Mouse (Mus musculus) heart, embryonic 14.5 days (tissue): ENCODE measurements around the gene Epb41l1. TPM values are rescaled to one million over a fixed set of nuclear protein-coding genes. Genes with fewer than 3 reads are reported as not detected.

Experiments
- ATAC-seq: fragments of 200-750 bp; cut with Nextera tagmentation; 2 replicates; pipeline ENCODE4 v1.8.0; 2017; ENCODE audit warnings: low read depth, moderate TSS enrichment; ENCODE audit not compliant: insufficient number of reproducible peaks, insufficient read depth, low FRiP score
- H3K27ac ChIP-seq, 2 experiments: fragments of 200-500 bp in 1 of 2; fragments of 300-500 bp in 1 of 2; sonication (generic) in 1 of 2; replicated peaks in 1 of 2; 2 replicates each; pipeline ENCODE4 v1.5.1; 2012 to 2014; ENCODE audit warnings: low read depth in 2 of 2, low read length in 2 of 2, control low read depth in 1 of 2, mild to moderate bottlenecking in 1 of 2, mixed read lengths in 1 of 2; ENCODE audit not compliant: control insufficient read depth in 1 of 2, insufficient read depth in 1 of 2
- H3K27me3 ChIP-seq: fragments of 300-500 bp; sonication (generic); 2 replicates; pipeline ENCODE4 v1.6.1; 2014; ENCODE audit warnings: mild to moderate bottlenecking, low read length, control low read depth; ENCODE audit not compliant: control insufficient read depth, insufficient read depth
- H3K36me3 ChIP-seq: fragments of 300-500 bp; sonication (generic); 2 replicates; pipeline ENCODE4 v1.6.1; 2014; ENCODE audit warnings: mild to moderate bottlenecking, control low read depth, low read length, mixed read lengths; ENCODE audit not compliant: control insufficient read depth, insufficient read depth
- H3K4me1 ChIP-seq, 2 experiments: fragments of 200-500 bp in 1 of 2; fragments of 300-500 bp in 1 of 2; sonication (generic) in 1 of 2; 2 replicates each; pipeline ENCODE4 v1.6.1; 2012 to 2014; ENCODE audit warnings: low read length in 2 of 2, control low read depth in 1 of 2, mixed read lengths in 1 of 2; ENCODE audit not compliant: control insufficient read depth in 2 of 2, insufficient read depth in 2 of 2
- H3K4me2 ChIP-seq: fragments of 300-500 bp; sonication (generic); 2 replicates; pipeline ENCODE4 v1.6.1; 2014; ENCODE audit warnings: mild to moderate bottlenecking, low read length
- H3K4me3 ChIP-seq, 2 experiments: fragments of 200-500 bp in 1 of 2; fragments of 300-500 bp in 1 of 2; sonication (generic) in 1 of 2; 2 replicates each; pipeline ENCODE4 v1.5.1; 2012 to 2014; ENCODE audit warnings: low read length in 2 of 2, mild to moderate bottlenecking in 2 of 2, control low read depth in 1 of 2, low read depth in 1 of 2, moderate library complexity in 1 of 2; ENCODE audit not compliant: control insufficient read depth in 1 of 2, insufficient read depth in 1 of 2
- H3K9ac ChIP-seq: fragments of 300-500 bp; sonication (generic); 2 replicates; pipeline ENCODE4 v1.6.1; 2014; ENCODE audit warnings: mild to moderate bottlenecking, low read length
- H3K9me3 ChIP-seq: fragments of 300-500 bp; sonication (generic); 2 replicates; pipeline ENCODE4 v1.6.1; 2016; ENCODE audit warnings: low read length, control low read depth; ENCODE audit not compliant: control insufficient read depth
- WGBS: fragments of 180-500 bp; shearing (Covaris S2); extraction: QIAGEN DNeasy Blood & Tissue Kit; methylation state at CpG from one replicate; pipeline ENCODE4 v1.1.7; 2014; 5-methylcytosine and 5-hydroxymethylcytosine counted together
- polyA plus RNA-seq: library from polyadenylated mRNA; unstranded; fragments of >200 nt; fragmentation: Nextera tagmentation; extraction: Ambion mirVana; gene quantifications from 2 replicates; pipeline ENCODE4 v1.2.1, GENCODE M21; 2014

The Epb41l1 gene
- polyA plus RNA-seq, 1 experiment from 2014 or later: 1.6 TPM

- ATAC-seq: no peak
- Histone ChIP-seq H3K36me3 (no peaks in the 10 kb centered on the region), H3K4me2 (0 out of 2 replicates have a peak overlapping the region, but pooled peaks have one; percentile 6), H3K4me3 (no peak overlapping the region), H3K9ac (no peak overlapping the region), H3K4me1 (peaks cover 42 to 60% of the 10 kb centered on the region in 2 experiments), H3K9me3 (no peaks in the 10 kb centered on the region), H3K27me3 (no peaks in the 10 kb centered on the region), H3K27ac (peak overlapping the region in 1 of 2 experiments; percentile 17; a peak in 2 of 4 replicates)
- 65% methylated on average over 8 of the region's 8 CpGs for whole genome bisulfite sequencing
Observed at GRCm38 (mm10) chr2:156473696-156474095, 53.0 kb downstream of the Epb41l1 start.

- Histone ChIP-seq H3K27ac (peak overlapping the region in 1 of 2 experiments; percentile 17; a peak in 1 of 4 replicates), H3K36me3 (no peaks in the 10 kb centered on the region), H3K4me1 (peaks cover 40 to 56% of the 10 kb centered on the region in 2 experiments), H3K9ac (no peak overlapping the region), H3K4me3 (no peak overlapping the region), H3K4me2 (no peak overlapping the region; the same call in 1 of the 2 replicates), H3K27me3 (no peaks in the 10 kb centered on the region), H3K9me3 (no peaks in the 10 kb centered on the region)
- ATAC-seq: no peak
- WGBS: 79% methylated on average over 3 of the region's 3 CpGs
Observed at GRCm38 (mm10) chr2:156474111-156474510, 53.4 kb downstream of the Epb41l1 start.

- Histone ChIP-seq H3K4me1 (peaks cover 34 to 55% of the 10 kb centered on the region in 2 experiments), H3K9ac (peak overlapping the region; percentile 81), H3K27me3 (no peaks in the 10 kb centered on the region), H3K27ac (peak overlapping the region; percentile 64 to 87), H3K4me3 (peak overlapping the region; percentile 61 to 88), H3K4me2 (peak overlapping the region; percentile 88), H3K36me3 (no peaks in the 10 kb centered on the region), H3K9me3 (no peaks in the 10 kb centered on the region)
- peak; percentile 31; the same call in 1 of the 2 replicates for ATAC-seq
- 8% methylated on average over 12 of the region's 12 CpGs for WGBS
Observed at GRCm38 (mm10) chr2:156474891-156475284, 54.2 kb downstream of the Epb41l1 start.

- 1% methylated on average over 71 of the region's 80 CpGs for WGBS
- no peaks in the 10 kb centered on the region for H3K27me3 ChIP-seq
Observed at GRCm38 (mm10) chr2:156475285-156476110, 54.8 kb downstream of the Epb41l1 start.

GRCm38 (mm10) chr2:156476111-156476747 lies 55.5 kb downstream of the Epb41l1 start:
- Histone ChIP-seq H3K4me2 (peak overlapping the region; percentile 88), H3K4me3 (peak overlapping the region; percentile 61 to 88), H3K9me3 (no peaks in the 10 kb centered on the region), H3K27ac (peak overlapping the region; percentile 16 to 87; a peak in 1 of 4 replicates), H3K27me3 (no peaks in the 10 kb centered on the region), H3K4me1 (peaks cover 32 to 59% of the 10 kb centered on the region in 2 experiments), H3K36me3 (no peaks in the 10 kb centered on the region), H3K9ac (peak overlapping the region; percentile 81)
- 29% methylated on average over 8 of the region's 8 CpGs for WGBS
- ATAC-seq: no peak

More at GRCm38 (mm10) chr2:156475285-156476110, 54.8 kb downstream of the Epb41l1 start:
- H3K9ac ChIP-seq: peak overlapping the region; percentile 81
- no peaks in the 10 kb centered on the region for H3K36me3 ChIP-seq
- peak overlapping the region; percentile 61 to 88 for H3K4me3 ChIP-seq
- H3K4me2 ChIP-seq: peak overlapping the region; percentile 88
- H3K9me3 ChIP-seq: no peaks in the 10 kb centered on the region
- H3K4me1 ChIP-seq: peaks cover 33 to 59% of the 10 kb centered on the region in 2 experiments
- peak; percentile 82 for ATAC-seq
- H3K27ac ChIP-seq: peak overlapping the region; percentile 64 to 87

- 40% methylated on average over 5 of the region's 5 CpGs for WGBS
- peaks cover 32 to 59% of the 10 kb centered on the region in 2 experiments for H3K4me1 ChIP-seq
- H3K9ac ChIP-seq: no peak overlapping the region
- no peaks in the 10 kb centered on the region for H3K27me3 ChIP-seq
- H3K4me2 ChIP-seq: peak overlapping the region; percentile 88
- no peak overlapping the region for H3K27ac ChIP-seq
- no peaks in the 10 kb centered on the region for H3K9me3 ChIP-seq
- no peak overlapping the region; a peak in 1 of 4 replicates for H3K4me3 ChIP-seq
- no peak for ATAC-seq
- H3K36me3 ChIP-seq: no peaks in the 10 kb centered on the region
Observed at GRCm38 (mm10) chr2:156476748-156477151, 56.0 kb downstream of the Epb41l1 start.

GRCm38 (mm10) chr2:156478046-156478690 lies 57.5 kb downstream of the Epb41l1 start:
- no peak overlapping the region for H3K27ac ChIP-seq
- no peaks in the 10 kb centered on the region for H3K36me3 ChIP-seq
- 61% methylated on average over 13 of the region's 13 CpGs for WGBS
- no peak overlapping the region for H3K4me3 ChIP-seq
- no peak overlapping the region for H3K9ac ChIP-seq
- H3K27me3 ChIP-seq: no peaks in the 10 kb centered on the region
- peaks cover 27 to 49% of the 10 kb centered on the region in 2 experiments for H3K4me1 ChIP-seq
- H3K4me2 ChIP-seq: no peak overlapping the region
- no peaks in the 10 kb centered on the region for H3K9me3 ChIP-seq
- no peak for ATAC-seq
